Mouse (Mus musculus) erythroblast, embryonic 14.5 days (primary cell): ENCODE measurements around the gene Plagl2.

Experiments
- GATA1 ChIP-seq: IDR thresholded peaks from 2 replicates; pipeline ENCODE4 v1.6.1; 2012; ENCODE audit warnings: low read length, inconsistent platforms, mixed read lengths
- TAL1 ChIP-seq: IDR thresholded peaks from 3 replicates; pipeline ENCODE4 v1.6.1; 2012; ENCODE audit warnings: low read length, inconsistent platforms, mixed read lengths

- TF ChIP-seq GATA1: no peak
- no peak for TF ChIP-seq TAL1
These were observed 19.1 kb downstream of the Plagl2 start for GRCm38 (mm10) chr2:153222130-153222529.
